18 mouse cellular contexts compared by ENCODE assay signal in the genomic region with DNA sequence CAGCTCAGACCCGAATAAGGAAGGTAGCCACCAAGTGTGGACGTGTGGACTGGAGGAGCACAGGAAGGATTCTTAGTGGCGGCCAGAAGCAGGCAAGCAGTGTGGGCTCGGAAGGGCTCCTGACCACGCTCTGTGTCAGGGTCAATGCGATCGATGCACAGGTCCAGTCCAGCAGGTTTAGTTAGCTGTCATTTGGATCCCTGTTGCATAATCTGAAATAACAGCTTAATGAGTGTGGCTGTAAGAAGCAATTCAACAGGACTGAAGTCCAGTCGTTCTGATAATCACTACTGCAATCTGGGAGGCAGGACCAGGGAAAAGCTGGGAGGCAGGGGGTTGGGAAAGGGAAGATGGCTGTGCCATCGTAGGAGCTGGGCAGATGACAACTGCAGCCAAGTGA. TPM values are rescaled to one million over a fixed set of nuclear protein-coding genes. Genes with fewer than 3 reads are reported as not detected.
DNase-seq lines count a peak whose midpoint lies in the region; ATAC-seq and TF ChIP-seq lines count a peak whose summit lies in the region.
"Had no signal": no experiment of that assay in that cellular context is flagged by ENCODE, and none has a peak within 500 bp of the region (broad histone marks: within the 10 kb centered on the region; RNA-seq: fewer than 3 reads in every experiment).

No protein-coding gene starts in this region.

- no peak for ATAC-seq in heart, postnatal 0 days (ENCODE audit: insufficient read depth, low read depth)
- ATAC-seq in liver, embryonic 14.5 days (ENCODE audit: insufficient read depth): peak; percentile 53; the same call in 1 of the 2 replicates
- ATAC-seq: forebrain, embryonic 13.5 days; lung, postnatal 0 days had no signal

- intact Hi-C loops in heart, adult 2 months (cut with DNase I): loop anchor here (5.0 kb wide), 1 partner anchor 34 kb away; no protein-coding TSS in a partner anchor
- intact Hi-C loops in heart, postnatal 10 days (cut with DNase I): no loop called here
- intact Hi-C loops in left cerebral cortex, postnatal 14 days (cut with DNase I): no loop called here

- DNase-seq in heart, adult 2 months: peak in 1 of 2 experiments; percentile 18
- DNase-seq in heart, adult 8-10 months (ENCODE audit: low spot score): no peak
- no peak for DNase-seq in heart, postnatal 0 days (ENCODE audit: low spot score)
- no peak for DNase-seq in heart, postnatal 10 days
- peak; percentile 21 for DNase-seq in fat pad, adult 2 months (ENCODE audit: extremely low read depth, low read depth, low spot score)
- DNase-seq in liver, embryonic 14.5 days (ENCODE audit: low read depth in 3 of 3, low spot score in 3 of 3): peak in 1 of 3 experiments; percentile 15
- no peak for DNase-seq in left cerebral cortex, postnatal 14 days (ENCODE audit: low spot score in 2 of 2)
- no peak for DNase-seq in thymus, adult 2 months
- DNase-seq: gastrocnemius, postnatal 36 days; kidney, adult 2 months; kidney, postnatal 14 days; layer of hippocampus, adult 9-11 months; midbrain, embryonic 14.5 days had no signal

- H3K4me3 ChIP-seq in heart, adult 2 months: no peak overlapping the region
- no peak overlapping the region for H3K4me3 ChIP-seq in heart, postnatal 0 days (ENCODE audit: low read depth, low read length)
- no peak overlapping the region for H3K4me3 ChIP-seq in liver, embryonic 14.5 days (ENCODE audit: insufficient read depth in 1 of 2, low read depth in 2 of 2, low read length in 2 of 2)
- H3K4me3 ChIP-seq in thymus, adult 2 months (ENCODE audit: control insufficient read depth, insufficient read depth, low read length): no peak overlapping the region
- H3K4me3 ChIP-seq: forebrain, embryonic 13.5 days; hindbrain, embryonic 15.5 days; limb, embryonic 13.5 days had no signal

- 66% methylated on average over 9 of the region's 9 CpGs for WGBS in heart, adult 2 months
- 73% methylated on average over 9 of the region's 9 CpGs for WGBS in heart, postnatal 0 days
- WGBS in liver, embryonic 14.5 days (ENCODE audit: insufficient replicate concordance): 65% methylated on average over 9 of the region's 9 CpGs
- 91% methylated on average over 9 of the region's 9 CpGs for WGBS in thymus, adult 2 months

- H3K27ac ChIP-seq in heart, adult 2 months: peak overlapping the region; percentile 20; the same call in 1 of the 2 replicates
- peak overlapping the region; percentile 70 for H3K27ac ChIP-seq in heart, postnatal 0 days (ENCODE audit: low read depth)
- no peak overlapping the region for H3K27ac ChIP-seq in liver, embryonic 14.5 days
- H3K27ac ChIP-seq in thymus, adult 2 months (ENCODE audit: control insufficient read depth, insufficient read depth, low read length): no peak overlapping the region
- H3K27ac ChIP-seq: forebrain, embryonic 13.5 days; hindbrain, embryonic 15.5 days; limb, embryonic 13.5 days had no signal

- H3K9ac ChIP-seq in heart, adult 2 months (ENCODE audit: low read depth, low read length): no peak overlapping the region
- H3K9ac ChIP-seq in heart, postnatal 0 days (replicated peaks; ENCODE audit: low read depth, low read length): no peak overlapping the region
- H3K9ac ChIP-seq in liver, embryonic 14.5 days (replicated peaks): no peak overlapping the region
- H3K9ac ChIP-seq: forebrain, embryonic 13.5 days; hindbrain, embryonic 15.5 days; limb, embryonic 13.5 days had no signal

- peaks cover 9% of the 10 kb centered on the region; the same call in 1 of the 2 replicates for H3K4me1 ChIP-seq in heart, adult 2 months (ENCODE audit: control insufficient read depth, insufficient read depth, low read length)
- peaks cover 35% of the 10 kb centered on the region for H3K4me1 ChIP-seq in heart, postnatal 0 days (ENCODE audit: control insufficient read depth, insufficient read depth)
- peaks cover 5 to 15% of the 10 kb centered on the region in 2 experiments for H3K4me1 ChIP-seq in liver, embryonic 14.5 days (replicated peaks; ENCODE audit: control insufficient read depth in 2 of 2, insufficient read depth in 2 of 2, low read length in 1 of 2)
- H3K4me1 ChIP-seq in thymus, adult 2 months (replicated peaks; ENCODE audit: control insufficient read depth, insufficient read depth, low read length): no peaks in the 10 kb centered on the region

- H3K9me3 ChIP-seq in heart, postnatal 0 days (replicated peaks; ENCODE audit: control insufficient read depth, low read length): no peaks in the 10 kb centered on the region
- H3K9me3 ChIP-seq in liver, embryonic 14.5 days (ENCODE audit: control insufficient read depth, low read length): no peaks in the 10 kb centered on the region
- H3K9me3 ChIP-seq: forebrain, embryonic 13.5 days; hindbrain, embryonic 15.5 days; limb, embryonic 13.5 days had no signal

- peaks cover 6% of the 10 kb centered on the region; the same call in 1 of the 2 replicates for H3K36me3 ChIP-seq in heart, adult 2 months (ENCODE audit: control insufficient read depth, insufficient read depth, low read length)
- no peaks in the 10 kb centered on the region for H3K36me3 ChIP-seq in heart, postnatal 0 days (replicated peaks; ENCODE audit: control insufficient read depth, insufficient read depth, low read length)
- no peaks in the 10 kb centered on the region for H3K36me3 ChIP-seq in liver, embryonic 14.5 days (replicated peaks; ENCODE audit: control insufficient read depth, insufficient read depth, low read depth)
- H3K36me3 ChIP-seq in thymus, adult 2 months (ENCODE audit: control insufficient read depth, insufficient read depth, low read length): no peaks in the 10 kb centered on the region
- H3K36me3 ChIP-seq: hindbrain, embryonic 15.5 days; limb, embryonic 13.5 days had no signal

- no peak overlapping the region for H3K4me2 ChIP-seq in heart, postnatal 0 days (ENCODE audit: low read depth, low read length)
- no peak overlapping the region for H3K4me2 ChIP-seq in liver, embryonic 14.5 days (ENCODE audit: low read depth)
- H3K4me2 ChIP-seq: forebrain, embryonic 13.5 days; hindbrain, embryonic 15.5 days; limb, embryonic 13.5 days had no signal

- H3K79me2 ChIP-seq in heart, adult 2 months (replicated peaks; ENCODE audit: control insufficient read depth, insufficient read depth, low read length): no peaks in the 10 kb centered on the region

- no peak for TF ChIP-seq POLR2A in heart, adult 2 months (IDR thresholded peaks at IDR 0.05; ENCODE audit: insufficient read depth, low read depth, low read length)
- no peak for TF ChIP-seq POLR2A in thymus, adult 2 months (IDR thresholded peaks at IDR 0.05; ENCODE audit: control insufficient read depth, extremely low read depth, insufficient read depth, low read length, poor library complexity)

- no peak for TF ChIP-seq CTCF in heart, adult 2 months (IDR thresholded peaks at IDR 0.05)
- no peak for TF ChIP-seq CTCF in heart, postnatal 0 days (IDR thresholded peaks at IDR 0.05; ENCODE audit: low read depth)
- TF ChIP-seq CTCF in liver, embryonic 14.5 days (IDR thresholded peaks at IDR 0.05; ENCODE audit: low read depth): no peak
- TF ChIP-seq CTCF in thymus, adult 2 months (IDR thresholded peaks at IDR 0.05; ENCODE audit: borderline replicate concordance, control insufficient read depth, extremely low read depth, insufficient read depth, low read length, poor library complexity): no peak

- H3K27me3 ChIP-seq in heart, adult 2 months (ENCODE audit: control insufficient read depth, insufficient read depth, low read length): no peaks in the 10 kb centered on the region
- H3K27me3 ChIP-seq in heart, postnatal 0 days (ENCODE audit: control insufficient read depth, insufficient read depth, low read length): no peaks in the 10 kb centered on the region
- no peaks in the 10 kb centered on the region for H3K27me3 ChIP-seq in liver, embryonic 14.5 days (ENCODE audit: control insufficient read depth, insufficient read depth, low read length)
- no peaks in the 10 kb centered on the region for H3K27me3 ChIP-seq in thymus, adult 2 months (ENCODE audit: control insufficient read depth, insufficient read depth, low read length)
- H3K27me3 ChIP-seq: forebrain, embryonic 13.5 days; hindbrain, embryonic 15.5 days; limb, embryonic 13.5 days had no signal

- no peak for TF ChIP-seq EP300 in heart, adult 2 months (IDR thresholded peaks at IDR 0.05; ENCODE audit: insufficient read depth, low read depth, low read length)
- TF ChIP-seq EP300 in heart, postnatal 0 days (IDR thresholded peaks at IDR 0.05; ENCODE audit: low read depth): no peak
- no peak for TF ChIP-seq EP300 in liver, embryonic 14.5 days (IDR thresholded peaks at IDR 0.05; ENCODE audit: low read depth)

RNA-seq across cellular contexts. Expression of gene Homer2, which starts 18.9 kb away (rescaled TPM):
- total RNA-seq in heart, adult 2 months (2021): 10 to 100 TPM; 85.1 to 99.5 TPM
- 33.1 and 39.4 TPM in 2 replicates for polyA plus RNA-seq in heart, adult 2 months (2012; rRNA removed)
- total RNA-seq in heart, adult 8-10 months (2022): 100 to 1,000 TPM in 2 of 4 experiments, 10 to 100 TPM in 2; 87.9 to 110 (median 104) TPM
- total RNA-seq in heart, postnatal 0 days (2014; rRNA removed; ENCODE audit: low replicate concordance): 19.5 and 31.8 TPM in 2 replicates
- 51.3 and 52.5 TPM in 2 replicates for polyA plus RNA-seq in heart, postnatal 0 days (2015; fragmentation: Nextera tagmentation; extraction: Ambion mirVana)
- total RNA-seq in heart, postnatal 10 days (2021): 10 to 100 TPM; 58.8 to 59.7 TPM
- polyA plus RNA-seq in liver, embryonic 14.5 days (2012; rRNA removed): 1.4 and 2.6 TPM in 2 replicates
- 2.8 and 2.9 TPM in 2 replicates for polyA plus RNA-seq in liver, embryonic 14.5 days (2014; fragmentation: Nextera tagmentation; extraction: Ambion mirVana)
- 10 to 100 TPM; 74.9 to 79.6 TPM for total RNA-seq in left cerebral cortex, postnatal 14 days (2021)
- 1.2 and 2.4 TPM in 2 replicates for polyA plus RNA-seq in thymus, adult 2 months (2012; rRNA removed)
- total RNA-seq: neutrophil, adult 5-6 weeks had no signal

Comparison
In these comparisons a context has a peak if more than half of its experiments do, and no peak if none do; other contexts are left out.
1. H3K27ac ChIP-seq: peak in heart, adult 2 months (single experiment) and heart, postnatal 0 days (single experiment); none in liver, embryonic 14.5 days (single experiment) and thymus, adult 2 months (single experiment).